Comparison of ENCODE assay signal across 10 mouse cellular contexts in genomic region chr11:90003386-90003785, GRCm38 (mm10). TPM values are rescaled to one million over a fixed set of nuclear protein-coding genes. Genes with fewer than 3 reads are reported as not detected.
A peak's percentile ranks its signal among the peaks of the same experiment; 100 is the strongest.
DNase-seq lines count a peak whose midpoint lies in the region; ATAC-seq and TF ChIP-seq lines count a peak whose summit lies in the region.
"Had no signal": no experiment of that assay in that cellular context is flagged by ENCODE, and none has a peak within 500 bp of the region (broad histone marks: within the 10 kb centered on the region; RNA-seq: fewer than 3 reads in every experiment).

No protein-coding gene starts in this region.

- intact Hi-C loops in gastrocnemius, adult 2 months (cut with DNase I) = no loop called here

- H3K9me3 ChIP-seq in hindbrain, embryonic 15.5 days = no peaks in the 10 kb centered on the region
- H3K9me3 ChIP-seq in hindbrain, embryonic 16.5 days (ENCODE audit: control insufficient read depth, low read length) = no peaks in the 10 kb centered on the region
- no peaks in the 10 kb centered on the region for H3K9me3 ChIP-seq in midbrain, embryonic 14.5 days (ENCODE audit: control insufficient read depth, low read length)
- H3K9me3 ChIP-seq in midbrain, embryonic 11.5 days (ENCODE audit: control insufficient read depth, low read length) = no peaks in the 10 kb centered on the region
- H3K9me3 ChIP-seq in neural tube, embryonic 15.5 days (replicated peaks) = no peaks in the 10 kb centered on the region
- H3K9me3 ChIP-seq: hindbrain, embryonic 10.5 days had no signal

- peak overlapping the region; percentile 77; the same call in 1 of the 2 replicates for H3K4me2 ChIP-seq in hindbrain, embryonic 15.5 days
- H3K4me2 ChIP-seq in hindbrain, embryonic 16.5 days (ENCODE audit: low read length) = no peak overlapping the region
- H3K4me2 ChIP-seq in midbrain, embryonic 14.5 days (ENCODE audit: low read length) = peak overlapping the region; percentile 67
- H3K4me2 ChIP-seq in midbrain, embryonic 11.5 days = no peak overlapping the region
- H3K4me2 ChIP-seq in neural tube, embryonic 15.5 days = no peak overlapping the region

- H3K4me3 ChIP-seq in gastrocnemius, adult 2 months = 0 out of 2 replicates have a peak overlapping the region, but pooled peaks have one; percentile 82
- H3K4me3 ChIP-seq in hindbrain, embryonic 15.5 days = no peak overlapping the region
- no peak overlapping the region for H3K4me3 ChIP-seq in hindbrain, embryonic 16.5 days (ENCODE audit: low read length)
- H3K4me3 ChIP-seq in midbrain, embryonic 14.5 days (replicated peaks; ENCODE audit: low read depth, low read length) = no peak overlapping the region
- no peak overlapping the region for H3K4me3 ChIP-seq in midbrain, embryonic 11.5 days (ENCODE audit: low read depth, low read length)
- H3K4me3 ChIP-seq in neural tube, embryonic 15.5 days (replicated peaks) = no peak overlapping the region

- no peaks in the 10 kb centered on the region for H3K27me3 ChIP-seq in hindbrain, embryonic 15.5 days
- no peaks in the 10 kb centered on the region for H3K27me3 ChIP-seq in hindbrain, embryonic 16.5 days (replicated peaks; ENCODE audit: control insufficient read depth, insufficient read depth, low read length)
- H3K27me3 ChIP-seq in midbrain, embryonic 14.5 days (ENCODE audit: control insufficient read depth, insufficient read depth, low read length) = no peaks in the 10 kb centered on the region
- no peaks in the 10 kb centered on the region for H3K27me3 ChIP-seq in midbrain, embryonic 11.5 days (ENCODE audit: control insufficient read depth, insufficient read depth, low read length)
- no peaks in the 10 kb centered on the region for H3K27me3 ChIP-seq in neural tube, embryonic 15.5 days (replicated peaks)

- no peak for ATAC-seq in hindbrain, embryonic 15.5 days (ENCODE audit: low FRiP score, low read depth)
- ATAC-seq in hindbrain, embryonic 16.5 days = no peak
- ATAC-seq in midbrain, embryonic 14.5 days (ENCODE audit: low FRiP score, low TSS enrichment) = no peak
- no peak for ATAC-seq in midbrain, embryonic 11.5 days (ENCODE audit: low FRiP score)
- no peak for ATAC-seq in neural tube, embryonic 15.5 days (ENCODE audit: low FRiP score)

- H3K4me1 ChIP-seq in hindbrain, embryonic 15.5 days (replicated peaks) = peaks cover 7% of the 10 kb centered on the region
- peaks cover 6% of the 10 kb centered on the region for H3K4me1 ChIP-seq in hindbrain, embryonic 16.5 days (ENCODE audit: control insufficient read depth, insufficient read depth, low read depth, low read length)
- H3K4me1 ChIP-seq in midbrain, embryonic 14.5 days (ENCODE audit: control insufficient read depth, insufficient read depth, low read length) = 0 out of 2 replicates have a peak, but pooled peaks cover 5% of the 10 kb centered on the region
- no peaks in the 10 kb centered on the region for H3K4me1 ChIP-seq in midbrain, embryonic 11.5 days (ENCODE audit: control insufficient read depth, insufficient read depth, low read length)
- H3K4me1 ChIP-seq in neural tube, embryonic 15.5 days = peaks cover 8% of the 10 kb centered on the region

- DNase-seq in gastrocnemius, adult 2 months = no peak
- no peak for DNase-seq in gastrocnemius, postnatal 4 days (ENCODE audit: low spot score in 2 of 2)
- no peak for DNase-seq in midbrain, embryonic 14.5 days
- DNase-seq in midbrain, embryonic 11.5 days (ENCODE audit: low spot score, missing footprints) = no peak
- no peak for DNase-seq in urinary bladder, adult 2 months (ENCODE audit: low spot score)

- no peak for TF ChIP-seq CTCF in gastrocnemius, adult 2 months (IDR thresholded peaks at IDR 0.05)

- H3K27ac ChIP-seq in gastrocnemius, adult 2 months = no peak overlapping the region
- H3K27ac ChIP-seq in hindbrain, embryonic 15.5 days (replicated peaks) = no peak overlapping the region
- no peak overlapping the region for H3K27ac ChIP-seq in hindbrain, embryonic 16.5 days (ENCODE audit: low read depth, low read length)
- H3K27ac ChIP-seq in midbrain, embryonic 14.5 days (replicated peaks; ENCODE audit: low read depth, low read length) = no peak overlapping the region
- H3K27ac ChIP-seq in midbrain, embryonic 11.5 days (ENCODE audit: low read depth, low read length) = no peak overlapping the region
- H3K27ac ChIP-seq in neural tube, embryonic 15.5 days (replicated peaks) = no peak overlapping the region

- H3K36me3 ChIP-seq in hindbrain, embryonic 15.5 days = no peaks in the 10 kb centered on the region
- no peaks in the 10 kb centered on the region for H3K36me3 ChIP-seq in hindbrain, embryonic 16.5 days (ENCODE audit: control insufficient read depth, insufficient read depth, low read length)
- H3K36me3 ChIP-seq in midbrain, embryonic 14.5 days (ENCODE audit: control insufficient read depth, insufficient read depth, low read length) = no peaks in the 10 kb centered on the region
- H3K36me3 ChIP-seq in midbrain, embryonic 11.5 days (ENCODE audit: control insufficient read depth, insufficient read depth, low read length) = no peaks in the 10 kb centered on the region
- H3K36me3 ChIP-seq in neural tube, embryonic 15.5 days = no peaks in the 10 kb centered on the region
- H3K36me3 ChIP-seq: hindbrain, embryonic 10.5 days had no signal

- WGBS in hindbrain, embryonic 15.5 days = 92% methylated on average over 4 of the region's 4 CpGs
- 94% methylated on average over 4 of the region's 4 CpGs for WGBS in hindbrain, embryonic 16.5 days
- 93% methylated on average over 4 of the region's 4 CpGs for WGBS in midbrain, embryonic 14.5 days
- 88% methylated on average over 4 of the region's 4 CpGs for WGBS in midbrain, embryonic 11.5 days
- WGBS in neural tube, embryonic 15.5 days = 88% methylated on average over 4 of the region's 4 CpGs

- H3K9ac ChIP-seq in hindbrain, embryonic 15.5 days = no peak overlapping the region
- H3K9ac ChIP-seq in hindbrain, embryonic 16.5 days (ENCODE audit: low read depth, low read length) = no peak overlapping the region
- H3K9ac ChIP-seq in midbrain, embryonic 14.5 days (replicated peaks; ENCODE audit: low read length) = no peak overlapping the region
- no peak overlapping the region for H3K9ac ChIP-seq in midbrain, embryonic 11.5 days (ENCODE audit: low read length)
- H3K9ac ChIP-seq in neural tube, embryonic 15.5 days (replicated peaks) = no peak overlapping the region

RNA-seq across cellular contexts. Expression of gene Pctp, which starts 0.7 kb away (rescaled TPM):
- total RNA-seq in gastrocnemius, adult 2 months (2021) = 1 to 10 TPM; 2.8 to 4.0 TPM
- total RNA-seq in gastrocnemius, postnatal 4 days (2021) = 1 to 10 TPM; 2.6 to 3.1 TPM
- polyA plus RNA-seq in hindbrain, embryonic 15.5 days (2015; fragmentation: Nextera tagmentation; extraction: Ambion mirVana) = 1.5 and 1.6 TPM in 2 replicates
- polyA plus RNA-seq in hindbrain, embryonic 16.5 days (2015; fragmentation: Nextera tagmentation; extraction: Ambion mirVana) = 0.78 and 1.5 TPM in 2 replicates
- 0.61 and 1.3 TPM in 2 replicates for polyA plus RNA-seq in midbrain, embryonic 14.5 days (2014; fragmentation: Nextera tagmentation; extraction: Ambion mirVana)
- polyA plus RNA-seq in midbrain, embryonic 11.5 days (2014; fragmentation: Nextera tagmentation; extraction: Ambion mirVana) = 7.7 and 8.3 TPM in 2 replicates
- polyA plus RNA-seq in urinary bladder, adult 2 months (2012; rRNA removed) = 6.0 and 6.9 TPM in 2 replicates
- 1.7 and 4.2 TPM in 2 replicates for polyA plus RNA-seq in neural tube, embryonic 15.5 days (2015; fragmentation: Nextera tagmentation; extraction: Ambion mirVana)

RNA-seq across cellular contexts. Expression of gene Tmem100, which starts 26.8 kb away (rescaled TPM):
- total RNA-seq in gastrocnemius, adult 2 months (2021) = 10 to 100 TPM in 1 of 2 experiments, 1 to 10 TPM in 1; 7.4 to 19.2 TPM
- total RNA-seq in gastrocnemius, postnatal 4 days (2021) = 10 to 100 TPM; 20.2 to 30.9 TPM
- polyA plus RNA-seq in hindbrain, embryonic 15.5 days (2015; fragmentation: Nextera tagmentation; extraction: Ambion mirVana) = 12.4 and 14.6 TPM in 2 replicates
- polyA plus RNA-seq in hindbrain, embryonic 16.5 days (2015; fragmentation: Nextera tagmentation; extraction: Ambion mirVana) = 15.0 and 19.4 TPM in 2 replicates
- 5.9 and 8.7 TPM in 2 replicates for polyA plus RNA-seq in midbrain, embryonic 14.5 days (2014; fragmentation: Nextera tagmentation; extraction: Ambion mirVana)
- polyA plus RNA-seq in midbrain, embryonic 11.5 days (2014; fragmentation: Nextera tagmentation; extraction: Ambion mirVana) = 6.1 and 6.3 TPM in 2 replicates
- polyA plus RNA-seq in urinary bladder, adult 2 months (2012; rRNA removed) = 8.2 and 11.0 TPM in 2 replicates
- polyA plus RNA-seq in neural tube, embryonic 15.5 days (2015; fragmentation: Nextera tagmentation; extraction: Ambion mirVana) = 23.0 and 24.1 TPM in 2 replicates
- polyA plus RNA-seq: inflammation-experienced regulatory T-cells, adult 6 months had no signal

Comparison
In these comparisons a context has a peak if more than half of its experiments do, and no peak if none do; other contexts are left out.
1. H3K4me2 ChIP-seq: peak in hindbrain, embryonic 15.5 days (single experiment) and midbrain, embryonic 14.5 days (single experiment); none in hindbrain, embryonic 16.5 days (single experiment), midbrain, embryonic 11.5 days (single experiment) and neural tube, embryonic 15.5 days (single experiment).